Mouse (Mus musculus): ENCODE measurements around the gene Lrrk1. TPM values are rescaled to one million over a fixed set of nuclear protein-coding genes. Genes with fewer than 3 reads are reported as not detected.
A peak's percentile ranks its signal among the peaks of the same experiment; 100 is the strongest.

Gene Lrrk1
- polyA plus RNA-seq, 1 experiment from 2014 or later, result 2.9 TPM

DNA sequence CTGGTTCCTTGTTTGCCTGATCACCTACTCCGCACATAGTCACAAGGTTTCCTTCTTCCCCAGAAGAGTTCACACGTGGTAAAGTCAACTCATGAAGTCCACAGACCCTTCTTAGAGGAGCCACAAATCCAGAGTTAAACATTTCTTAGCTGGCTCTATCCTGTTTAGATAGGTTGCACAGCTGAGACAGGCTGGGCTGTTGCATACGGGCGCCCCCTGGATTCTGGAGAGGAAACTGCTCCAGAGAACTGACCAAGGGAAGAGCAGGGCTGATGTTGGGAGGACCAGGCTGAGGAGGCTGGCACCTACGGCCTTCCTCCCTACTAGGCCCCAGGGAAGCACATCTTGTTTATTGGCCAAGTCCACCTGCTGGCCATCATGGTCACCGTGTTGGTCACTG is 138.1 kb downstream of the Lrrk1 start:
- peaks cover 9% of the 10 kb centered on the region for H3K4me1 ChIP-seq (replicated peaks; ENCODE audit: control insufficient read depth, insufficient read depth, low read length)
- H3K27ac ChIP-seq (ENCODE audit: low read depth, low read length), result no peak overlapping the region
- no peaks in the 10 kb centered on the region for H3K36me3 ChIP-seq (ENCODE audit: control insufficient read depth, insufficient read depth, low read length)
- no peak overlapping the region for H3K4me2 ChIP-seq (replicated peaks; ENCODE audit: low read depth, low read length)
- H3K27me3 ChIP-seq (ENCODE audit: control insufficient read depth, insufficient read depth, low read length), result no peaks in the 10 kb centered on the region
- ATAC-seq (ENCODE audit: low FRiP score) (0 out of 2 replicates have a peak, but pooled peaks have one; percentile 14), DNase-seq (ENCODE audit: low spot score) (peak; percentile 75)
- no peak overlapping the region for H3K4me3 ChIP-seq (ENCODE audit: low read depth, low read length)
- H3K9ac ChIP-seq (ENCODE audit: low read depth, low read length), result no peak overlapping the region
- WGBS, result 36% methylated on average over 6 of the region's 6 CpGs
- H3K9me3 ChIP-seq (ENCODE audit: control insufficient read depth, low read length), result no peaks in the 10 kb centered on the region

GRCm38 (mm10) chr7:66249426-66249825 is 138.7 kb downstream of the Lrrk1 start:
- DNase-seq (ENCODE audit: low spot score) (no peak), ATAC-seq (ENCODE audit: low FRiP score) (no peak)
- Histone ChIP-seq H3K36me3 (ENCODE audit: control insufficient read depth, insufficient read depth, low read length) (no peaks in the 10 kb centered on the region), H3K27ac (ENCODE audit: low read depth, low read length) (no peak overlapping the region), H3K4me3 (ENCODE audit: low read depth, low read length) (no peak overlapping the region), H3K9me3 (ENCODE audit: control insufficient read depth, low read length) (no peaks in the 10 kb centered on the region), H3K4me2 (replicated peaks; ENCODE audit: low read depth, low read length) (no peak overlapping the region), H3K27me3 (ENCODE audit: control insufficient read depth, insufficient read depth, low read length) (no peaks in the 10 kb centered on the region), H3K9ac (ENCODE audit: low read depth, low read length) (no peak overlapping the region), H3K4me1 (replicated peaks; ENCODE audit: control insufficient read depth, insufficient read depth, low read length) (peaks cover 9% of the 10 kb centered on the region)
- 91% methylated on average over 3 of the region's 3 CpGs for WGBS

DNA sequence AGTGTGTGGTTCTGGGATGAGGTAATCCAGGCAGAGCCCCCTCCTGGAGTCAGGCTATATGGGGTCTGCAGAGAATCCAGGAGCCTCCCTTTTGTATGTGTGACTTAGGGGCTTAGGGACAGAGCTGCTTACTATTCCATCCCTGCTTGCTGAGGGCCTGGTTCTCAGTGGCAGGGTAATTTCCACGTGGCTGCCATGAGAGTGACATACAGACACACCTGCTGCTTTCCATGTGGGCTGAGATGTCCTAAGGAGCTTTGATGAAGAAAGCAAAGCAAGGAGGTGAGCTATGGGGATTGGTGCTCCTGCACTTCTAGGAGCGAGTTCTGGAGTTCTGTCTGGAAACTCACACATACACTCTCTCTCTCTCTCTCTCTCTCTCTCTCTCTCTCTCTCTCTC is 139.1 kb downstream of the Lrrk1 start:
- no peak overlapping the region for H3K9ac ChIP-seq (ENCODE audit: low read depth, low read length)
- WGBS, result 63% methylated on average over 2 of the region's 2 CpGs
- DNase-seq (ENCODE audit: low spot score) (no peak), ATAC-seq (ENCODE audit: low FRiP score) (no peak)
- no peaks in the 10 kb centered on the region for H3K27me3 ChIP-seq (ENCODE audit: control insufficient read depth, insufficient read depth, low read length)
- H3K4me3 ChIP-seq (ENCODE audit: low read depth, low read length), result no peak overlapping the region
- H3K36me3 ChIP-seq (ENCODE audit: control insufficient read depth, insufficient read depth, low read length), result no peaks in the 10 kb centered on the region
- H3K4me2 ChIP-seq (replicated peaks; ENCODE audit: low read depth, low read length), result no peak overlapping the region
- peaks cover 9% of the 10 kb centered on the region for H3K4me1 ChIP-seq (replicated peaks; ENCODE audit: control insufficient read depth, insufficient read depth, low read length)
- no peak overlapping the region for H3K27ac ChIP-seq (ENCODE audit: low read depth, low read length)
- H3K9me3 ChIP-seq (ENCODE audit: control insufficient read depth, low read length), result no peaks in the 10 kb centered on the region

GRCm38 (mm10) chr7:66248270-66248669 is 139.9 kb downstream of the Lrrk1 start:
- no peak overlapping the region for H3K4me2 ChIP-seq (replicated peaks; ENCODE audit: low read depth, low read length)
- no peaks in the 10 kb centered on the region for H3K27me3 ChIP-seq (ENCODE audit: control insufficient read depth, insufficient read depth, low read length)
- H3K36me3 ChIP-seq (ENCODE audit: control insufficient read depth, insufficient read depth, low read length), result no peaks in the 10 kb centered on the region
- no peak for ATAC-seq (ENCODE audit: low FRiP score)
- no peak overlapping the region for H3K9ac ChIP-seq (ENCODE audit: low read depth, low read length)
- H3K4me3 ChIP-seq (ENCODE audit: low read depth, low read length), result no peak overlapping the region
- no peak overlapping the region; the same call in 1 of the 2 replicates for H3K27ac ChIP-seq (ENCODE audit: low read depth, low read length)
- H3K9me3 ChIP-seq (ENCODE audit: control insufficient read depth, low read length), result no peaks in the 10 kb centered on the region
- DNase-seq (ENCODE audit: low spot score), result no peak
- H3K4me1 ChIP-seq (replicated peaks; ENCODE audit: control insufficient read depth, insufficient read depth, low read length), result peaks cover 9% of the 10 kb centered on the region

- DNase-seq (ENCODE audit: low spot score) (peak; percentile 71), ATAC-seq (ENCODE audit: low FRiP score) (peak; percentile 80)
- Histone ChIP-seq H3K9ac (ENCODE audit: low read depth, low read length) (no peak overlapping the region), H3K9me3 (ENCODE audit: control insufficient read depth, low read length) (no peaks in the 10 kb centered on the region), H3K27ac (ENCODE audit: low read depth, low read length) (peak overlapping the region; percentile 53; the same call in 1 of the 2 replicates), H3K36me3 (ENCODE audit: control insufficient read depth, insufficient read depth, low read length) (no peaks in the 10 kb centered on the region), H3K4me3 (ENCODE audit: low read depth, low read length) (no peak overlapping the region), H3K4me1 (replicated peaks; ENCODE audit: control insufficient read depth, insufficient read depth, low read length) (peaks cover 9% of the 10 kb centered on the region), H3K4me2 (replicated peaks; ENCODE audit: low read depth, low read length) (0 out of 2 replicates have a peak overlapping the region, but pooled peaks have one; percentile 6), H3K27me3 (ENCODE audit: control insufficient read depth, insufficient read depth, low read length) (no peaks in the 10 kb centered on the region)
- WGBS, result 24% methylated on average over 12 of the region's 12 CpGs
These were observed 140.7 kb downstream of the Lrrk1 start for GRCm38 (mm10) chr7:66247274-66248021.

GRCm38 (mm10) chr7:66246716-66247235 is 141.4 kb downstream of the Lrrk1 start:
- Histone ChIP-seq H3K9ac (ENCODE audit: low read depth, low read length) (no peak overlapping the region), H3K27ac (ENCODE audit: low read depth, low read length) (peak overlapping the region; percentile 49), H3K27me3 (ENCODE audit: control insufficient read depth, insufficient read depth, low read length) (no peaks in the 10 kb centered on the region), H3K9me3 (ENCODE audit: control insufficient read depth, low read length) (no peaks in the 10 kb centered on the region), H3K4me2 (replicated peaks; ENCODE audit: low read depth, low read length) (no peak overlapping the region), H3K4me1 (replicated peaks; ENCODE audit: control insufficient read depth, insufficient read depth, low read length) (peaks cover 9% of the 10 kb centered on the region), H3K36me3 (ENCODE audit: control insufficient read depth, insufficient read depth, low read length) (no peaks in the 10 kb centered on the region), H3K4me3 (ENCODE audit: low read depth, low read length) (no peak overlapping the region)
- DNase-seq (ENCODE audit: low spot score), result peak; percentile 16
- ATAC-seq (ENCODE audit: low FRiP score), result peak; percentile 25; the same call in 1 of the 2 replicates
- WGBS, result 41% methylated on average over 11 of the region's 11 CpGs

DNA sequence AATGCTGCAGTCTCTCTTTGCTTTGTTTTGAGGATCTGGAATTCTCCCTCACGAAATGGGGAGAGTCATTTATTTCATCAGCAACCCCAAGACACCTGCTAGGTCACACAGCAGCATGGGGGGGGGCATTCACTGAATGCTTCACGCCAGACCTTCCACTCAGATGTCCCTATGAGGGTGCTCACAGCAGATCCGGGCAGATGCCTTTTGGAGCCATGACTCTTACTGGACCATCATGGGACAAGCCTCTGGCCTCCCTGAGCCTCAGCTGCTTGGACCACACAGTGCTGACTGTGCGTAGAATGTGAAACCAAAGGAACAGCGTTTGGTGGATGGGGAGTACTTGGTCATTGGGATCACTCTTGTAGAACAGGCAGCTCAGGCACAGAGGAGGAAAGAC is 142.5 kb downstream of the Lrrk1 start:
- Histone ChIP-seq H3K36me3 (ENCODE audit: control insufficient read depth, insufficient read depth, low read length) (no peaks in the 10 kb centered on the region), H3K4me1 (replicated peaks; ENCODE audit: control insufficient read depth, insufficient read depth, low read length) (peaks cover 9% of the 10 kb centered on the region), H3K4me3 (ENCODE audit: low read depth, low read length) (no peak overlapping the region), H3K27me3 (ENCODE audit: control insufficient read depth, insufficient read depth, low read length) (no peaks in the 10 kb centered on the region), H3K9ac (ENCODE audit: low read depth, low read length) (no peak overlapping the region), H3K4me2 (replicated peaks; ENCODE audit: low read depth, low read length) (no peak overlapping the region), H3K9me3 (ENCODE audit: control insufficient read depth, low read length) (no peaks in the 10 kb centered on the region), H3K27ac (ENCODE audit: low read depth, low read length) (no peak overlapping the region)
- DNase-seq (ENCODE audit: low spot score), result no peak
- WGBS, result 80% methylated on average over 5 of the region's 5 CpGs
- ATAC-seq (ENCODE audit: low FRiP score), result no peak

- Histone ChIP-seq H3K36me3 (ENCODE audit: control insufficient read depth, insufficient read depth, low read length) (no peaks in the 10 kb centered on the region), H3K9ac (ENCODE audit: low read depth, low read length) (no peak overlapping the region), H3K4me3 (ENCODE audit: low read depth, low read length) (no peak overlapping the region), H3K9me3 (ENCODE audit: control insufficient read depth, low read length) (no peaks in the 10 kb centered on the region), H3K4me1 (replicated peaks; ENCODE audit: control insufficient read depth, insufficient read depth, low read length) (peaks cover 9% of the 10 kb centered on the region), H3K27me3 (ENCODE audit: control insufficient read depth, insufficient read depth, low read length) (no peaks in the 10 kb centered on the region), H3K4me2 (replicated peaks; ENCODE audit: low read depth, low read length) (no peak overlapping the region), H3K27ac (ENCODE audit: low read depth, low read length) (no peak overlapping the region)
- ATAC-seq (ENCODE audit: low FRiP score) (no peak), DNase-seq (ENCODE audit: low spot score) (no peak)
- 71% methylated on average over 7 of the region's 7 CpGs for WGBS
These were observed 144.3 kb downstream of the Lrrk1 start for GRCm38 (mm10) chr7:66243766-66244325.
